Mouse (Mus musculus): ENCODE results near the gene Tekt3.

DNA sequence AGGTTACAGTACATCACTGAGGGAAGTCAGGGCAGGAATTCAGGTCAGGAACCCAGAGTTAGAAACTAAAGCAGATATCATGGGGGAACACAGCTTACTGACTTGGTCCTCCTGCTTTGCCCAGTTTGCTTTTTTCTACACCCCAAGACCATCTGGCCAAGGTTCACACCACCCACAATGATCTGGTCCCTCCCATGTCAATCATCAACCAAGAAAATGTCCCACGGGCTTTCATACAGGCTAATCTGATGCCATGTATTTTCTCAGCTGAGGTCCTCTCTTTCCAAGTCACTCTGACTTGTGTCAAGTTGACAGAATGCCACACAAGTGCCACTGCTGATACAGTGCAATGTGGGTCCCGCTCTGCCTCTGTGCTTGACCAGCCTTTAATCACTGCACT lies 42.6 kb downstream of the Tekt3 start:
- TF ChIP-seq ZC3H11A (IDR thresholded peaks at IDR 0.05; ENCODE audit: borderline replicate concordance, low read depth, low read length) (no peak), HCFC1 (IDR thresholded peaks at IDR 0.05; ENCODE audit: borderline replicate concordance, insufficient read depth, low read length) (no peak), CHD2 (IDR thresholded peaks at IDR 0.05; ENCODE audit: low read depth, low read length) (no peak), ZNF384 (IDR thresholded peaks at IDR 0.05; ENCODE audit: low read depth, low read length) (no peak)

All from ES-E14 (cell line).